Mouse (Mus musculus) lung, postnatal 10 days (tissue): ENCODE measurements around the gene Olfr1367.

Experiments
- DNase-seq: peaks from one replicate; pipeline ENCODE4 v3.0.0; 2021

Olfr1367 gene

GRCm38 (mm10) chr13:21346610-21347009 is at the start of gene Olfr1367:
TSS of gene Olfr1367 (plus strand) at chr13:21346910.
- DNase-seq = no peak

- DNase-seq = no peak
Observed at GRCm38 (mm10) chr13:21298557-21298956, 48.2 kb upstream of the Olfr1367 start.

- no peak for DNase-seq
Observed at GRCm38 (mm10) chr13:21304483-21305066, 42.1 kb upstream of the Olfr1367 start.

- no peak for DNase-seq
Observed at GRCm38 (mm10) chr13:21309788-21310187, 36.9 kb upstream of the Olfr1367 start.

GRCm38 (mm10) chr13:21311926-21312325 is 34.8 kb upstream of the Olfr1367 start, which contains the start of gene Gpx6:
TSS of gene Gpx6 (plus strand) at chr13:21312125.
- DNase-seq = no peak

- DNase-seq = no peak
Observed at GRCm38 (mm10) chr13:21312854-21313253, 33.9 kb upstream of the Olfr1367 start.

GRCm38 (mm10) chr13:21313903-21314302 is 32.8 kb upstream of the Olfr1367 start:
- no peak for DNase-seq

GRCm38 (mm10) chr13:21320262-21320661 is 26.4 kb upstream of the Olfr1367 start:
- DNase-seq = peak; percentile 14

GRCm38 (mm10) chr13:21321890-21322494 is 24.7 kb upstream of the Olfr1367 start:
- DNase-seq = no peak

GRCm38 (mm10) chr13:21322509-21323375 is 24.0 kb upstream of the Olfr1367 start:
- DNase-seq = no peak

- no peak for DNase-seq
Observed at GRCm38 (mm10) chr13:21323405-21323804, 23.3 kb upstream of the Olfr1367 start.

- peak; percentile 21 for DNase-seq
Observed at GRCm38 (mm10) chr13:21326191-21326590, 20.5 kb upstream of the Olfr1367 start.

GRCm38 (mm10) chr13:21326657-21327211 is 20.0 kb upstream of the Olfr1367 start:
- DNase-seq = peak; percentile 86

- DNase-seq = no peak
Observed at GRCm38 (mm10) chr13:21327424-21327823, 19.3 kb upstream of the Olfr1367 start.

- DNase-seq = no peak
Observed at GRCm38 (mm10) chr13:21350593-21350992, 3.9 kb downstream of the Olfr1367 start.

GRCm38 (mm10) chr13:21362621-21363248 is 16.0 kb downstream of the Olfr1367 start, which contains the start of gene Zscan12:
TSS of gene Zscan12 (plus strand) at chr13:21362820.
- DNase-seq = peak; percentile 94

- DNase-seq = peak; percentile 11
Observed at GRCm38 (mm10) chr13:21363719-21364118, 17.0 kb downstream of the Olfr1367 start.

- no peak for DNase-seq
Observed at GRCm38 (mm10) chr13:21366635-21367034, 19.9 kb downstream of the Olfr1367 start.

- DNase-seq = no peak
Observed at GRCm38 (mm10) chr13:21372700-21373099, 26.0 kb downstream of the Olfr1367 start.

- no peak for DNase-seq
Observed at GRCm38 (mm10) chr13:21377773-21378172, 31.1 kb downstream of the Olfr1367 start.

- DNase-seq = no peak
Observed at GRCm38 (mm10) chr13:21395211-21395610, 48.5 kb downstream of the Olfr1367 start.

GRCm38 (mm10) chr13:21395623-21396022 is 48.9 kb downstream of the Olfr1367 start:
- DNase-seq = no peak

GRCm38 (mm10) chr13:21396048-21396447 is 49.3 kb downstream of the Olfr1367 start:
- peak; percentile 28 for DNase-seq
